Mouse (Mus musculus) embryonic fibroblast, embryonic 13.5 days (primary cell): ENCODE data around the gene Agtrap. TPM values are rescaled to one million over a fixed set of nuclear protein-coding genes. Genes with fewer than 3 reads are reported as not detected.

Source experiments
- H3K27ac ChIP-seq: 2 replicates; pipeline ENCODE4 v1.5.1; 2012; ENCODE audit warnings: low read length, control low read depth, inconsistent platforms; ENCODE audit not compliant: insufficient read depth
- H3K4me1 ChIP-seq: 2 replicates; pipeline ENCODE4 v1.6.1; 2011; ENCODE audit warnings: low read length; ENCODE audit not compliant: control insufficient read depth, insufficient read depth
- H3K4me3 ChIP-seq: 2 replicates; pipeline ENCODE4 v1.5.1; 2011; ENCODE audit warnings: mild to moderate bottlenecking, control low read depth, low read length; ENCODE audit not compliant: insufficient read depth
- CTCF ChIP-seq: IDR thresholded peaks from 2 replicates; pipeline ENCODE4 v1.5.1; 2011; ENCODE audit warnings: mild to moderate bottlenecking, control low read depth, low read length, moderate library complexity, borderline replicate concordance; ENCODE audit not compliant: insufficient read depth
- POLR2A ChIP-seq: IDR thresholded peaks from 2 replicates; pipeline ENCODE4 v1.6.1; 2011; ENCODE audit warnings: low read depth, mild to moderate bottlenecking, control low read depth, low read length, moderate library complexity
- polyA plus RNA-seq: library from polyadenylated mRNA; stranded (reverse); fragments of >200 nt; gene quantifications from 2 replicates; pipeline ENCODE4 v1.2.4, GENCODE M21; 2011; ENCODE audit warnings: low read depth; ENCODE audit not compliant: missing spikeins, insufficient read length

Agtrap gene
- polyA plus RNA-seq, 1 experiment = 17.2 TPM

DNA sequence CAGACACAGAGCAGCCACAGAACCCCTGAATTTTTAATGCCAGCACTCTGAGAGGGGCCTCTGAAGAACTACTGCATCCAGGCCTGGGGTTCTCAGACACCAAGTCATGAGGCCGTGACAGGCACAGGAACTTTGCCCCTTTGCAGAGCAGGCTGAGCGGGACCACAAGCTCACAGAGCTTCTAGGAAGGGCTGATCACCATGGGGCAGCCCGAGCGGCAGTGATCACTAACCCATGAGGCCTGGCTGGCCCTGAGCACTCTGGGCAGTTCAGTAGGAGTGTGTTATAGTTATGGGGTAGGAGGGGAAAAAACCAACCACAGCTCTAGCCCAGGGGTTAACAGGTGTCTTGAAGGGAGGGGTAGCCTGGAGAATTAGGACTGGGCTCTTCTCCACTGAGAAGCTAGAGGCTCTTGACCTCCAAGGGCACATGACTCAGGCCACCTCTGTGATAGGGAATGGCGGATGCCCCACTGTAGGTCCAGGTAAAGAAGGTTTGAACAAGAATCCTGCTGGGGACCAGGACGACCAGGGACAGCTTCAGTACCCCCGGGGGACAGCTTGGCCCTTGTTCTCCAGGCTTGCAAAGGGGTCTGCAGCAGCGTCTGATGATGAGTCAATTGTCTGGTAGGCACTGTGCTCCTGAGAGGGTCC is 7.8 kb downstream of the Agtrap start:
- no peak for TF ChIP-seq POLR2A
- TF ChIP-seq CTCF = no peak

DNA sequence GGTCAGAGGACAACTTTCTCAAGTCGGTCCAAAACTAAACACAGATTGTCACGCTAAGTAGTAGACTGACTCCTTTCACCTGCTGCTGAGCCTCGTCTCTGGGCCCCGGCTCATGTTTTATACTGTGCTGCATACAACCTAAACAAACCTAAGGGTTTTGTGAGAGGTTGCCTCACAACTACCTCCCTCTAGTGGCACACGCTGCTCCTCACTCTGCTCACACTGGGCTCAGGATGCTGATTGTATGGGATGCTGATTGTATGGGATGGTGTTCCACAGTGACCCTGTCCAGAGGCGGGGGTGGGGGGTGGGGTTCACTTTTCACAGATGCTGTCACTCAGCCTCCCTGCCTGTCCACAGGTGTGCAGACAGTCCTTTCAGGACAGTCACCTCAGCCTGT is 8.6 kb downstream of the Agtrap start:
- no peak overlapping the region for H3K4me3 ChIP-seq
- TF ChIP-seq POLR2A = no peak
- peak; percentile 63; the same call in 1 of the 2 replicates for TF ChIP-seq CTCF
- H3K4me1 ChIP-seq = no peaks in the 10 kb centered on the region
- H3K27ac ChIP-seq = no peak overlapping the region

More for the DNA sequence above, 7.8 kb downstream of the Agtrap start:
- H3K4me3 ChIP-seq = no peak overlapping the region
- no peak overlapping the region for H3K27ac ChIP-seq
- no peaks in the 10 kb centered on the region for H3K4me1 ChIP-seq

DNA sequence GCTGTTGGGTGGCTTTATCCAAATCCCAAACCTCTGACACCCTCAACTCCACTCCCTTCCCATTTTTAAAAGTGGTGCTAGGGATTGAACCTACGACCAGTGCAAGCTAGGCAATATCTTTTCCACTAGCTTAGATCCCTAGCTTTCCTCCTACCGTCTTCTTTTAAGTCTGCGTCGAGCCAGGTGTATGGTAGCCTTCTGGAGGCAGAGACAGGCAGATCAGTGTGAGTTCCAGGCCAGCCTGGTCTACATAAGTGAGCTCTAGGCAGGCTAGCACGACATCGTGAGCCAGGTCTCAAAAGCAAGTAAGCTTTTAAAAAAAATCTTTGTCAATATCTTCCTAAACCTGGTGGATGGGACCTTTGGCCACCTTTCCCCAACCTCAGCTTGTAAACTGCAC is 11.9 kb downstream of the Agtrap start:
- Histone ChIP-seq H3K4me3 (no peak overlapping the region), H3K4me1 (no peaks in the 10 kb centered on the region), H3K27ac (no peak overlapping the region)
- no peak for TF ChIP-seq POLR2A
- no peak for TF ChIP-seq CTCF

DNA sequence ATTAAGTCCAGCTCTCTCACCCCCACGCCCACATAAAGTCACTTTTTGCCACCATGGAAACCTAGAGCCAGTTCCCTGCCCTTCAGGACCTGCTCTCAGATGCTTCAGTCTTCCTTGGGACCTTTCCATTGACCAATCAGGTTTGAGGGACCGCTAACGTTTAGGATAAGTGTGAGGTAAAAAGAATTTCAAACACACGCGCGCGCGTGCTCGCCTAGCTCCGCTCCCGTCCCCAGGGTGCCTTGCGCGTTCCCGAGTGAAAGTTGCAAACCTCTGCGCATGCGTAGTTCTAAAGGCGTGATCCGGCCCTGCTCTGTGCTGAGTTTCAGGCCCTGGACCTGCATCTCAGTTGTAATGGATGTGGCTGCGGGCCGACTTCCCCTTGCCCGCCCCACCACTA is 12.6 kb downstream of the Agtrap start:
- Histone ChIP-seq H3K4me3 (no peak overlapping the region), H3K4me1 (no peaks in the 10 kb centered on the region), H3K27ac (no peak overlapping the region)
- TF ChIP-seq POLR2A = peak; percentile 53
- TF ChIP-seq CTCF = no peak

DNA sequence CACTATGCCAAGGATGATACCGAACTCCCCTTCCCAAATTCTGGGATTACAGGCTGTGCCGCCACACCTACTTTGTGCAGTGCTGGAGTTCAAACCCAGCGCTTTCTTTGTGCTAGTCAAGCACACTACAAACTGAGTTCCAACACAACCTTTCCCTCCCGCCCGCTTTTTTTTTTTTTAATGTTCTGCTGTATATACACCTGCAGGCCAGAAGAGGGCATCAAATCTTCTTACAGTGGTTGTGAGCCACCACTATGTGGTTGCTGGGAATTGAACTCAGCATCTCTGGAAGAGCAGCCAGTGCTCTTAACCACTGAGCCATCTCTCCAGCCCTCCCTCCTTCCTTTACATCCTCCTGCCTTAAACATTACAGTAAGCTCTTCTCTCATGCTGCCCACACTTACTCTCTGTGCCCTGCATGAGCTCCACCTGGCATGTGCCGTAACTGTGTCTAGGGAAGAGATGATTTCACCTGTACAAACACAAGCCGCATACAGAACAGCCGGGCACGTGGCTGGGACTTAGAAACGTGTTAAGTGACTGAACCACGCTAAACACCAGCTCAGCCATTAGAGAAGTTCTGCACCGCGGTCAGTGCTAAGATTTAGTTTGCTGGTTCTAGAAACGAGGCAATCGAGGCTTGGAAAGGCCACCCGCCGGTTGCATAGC is 13.2 kb downstream of the Agtrap start:
- TF ChIP-seq POLR2A = no peak
- no peak for TF ChIP-seq CTCF
- H3K4me1 ChIP-seq = no peaks in the 10 kb centered on the region
- H3K27ac ChIP-seq = no peak overlapping the region
- no peak overlapping the region for H3K4me3 ChIP-seq

DNA sequence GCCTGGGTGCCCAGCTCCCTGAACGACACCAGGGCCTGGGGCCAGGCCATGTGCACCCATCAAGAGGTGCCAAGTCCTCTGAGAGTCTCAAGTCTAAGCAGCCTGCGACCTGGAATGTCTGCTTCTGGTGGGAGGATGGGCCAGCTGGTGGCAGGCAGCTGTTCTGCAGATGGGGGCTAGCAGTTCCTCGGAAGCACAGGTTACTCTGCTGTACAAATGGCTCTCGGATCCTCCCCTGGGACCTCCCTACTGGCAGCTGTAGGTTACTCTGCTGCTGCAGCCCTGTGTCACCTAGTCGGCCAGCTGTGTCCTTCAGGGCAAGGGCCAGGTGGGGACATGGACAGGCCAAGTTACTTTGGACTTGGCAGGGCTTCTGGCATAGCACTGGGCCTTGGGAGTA is 16.3 kb downstream of the Agtrap start:
- no peaks in the 10 kb centered on the region; the same call in 1 of the 2 replicates for H3K4me1 ChIP-seq
- TF ChIP-seq POLR2A (no peak), CTCF (no peak)
- no peak overlapping the region for H3K4me3 ChIP-seq
- no peak overlapping the region for H3K27ac ChIP-seq

DNA sequence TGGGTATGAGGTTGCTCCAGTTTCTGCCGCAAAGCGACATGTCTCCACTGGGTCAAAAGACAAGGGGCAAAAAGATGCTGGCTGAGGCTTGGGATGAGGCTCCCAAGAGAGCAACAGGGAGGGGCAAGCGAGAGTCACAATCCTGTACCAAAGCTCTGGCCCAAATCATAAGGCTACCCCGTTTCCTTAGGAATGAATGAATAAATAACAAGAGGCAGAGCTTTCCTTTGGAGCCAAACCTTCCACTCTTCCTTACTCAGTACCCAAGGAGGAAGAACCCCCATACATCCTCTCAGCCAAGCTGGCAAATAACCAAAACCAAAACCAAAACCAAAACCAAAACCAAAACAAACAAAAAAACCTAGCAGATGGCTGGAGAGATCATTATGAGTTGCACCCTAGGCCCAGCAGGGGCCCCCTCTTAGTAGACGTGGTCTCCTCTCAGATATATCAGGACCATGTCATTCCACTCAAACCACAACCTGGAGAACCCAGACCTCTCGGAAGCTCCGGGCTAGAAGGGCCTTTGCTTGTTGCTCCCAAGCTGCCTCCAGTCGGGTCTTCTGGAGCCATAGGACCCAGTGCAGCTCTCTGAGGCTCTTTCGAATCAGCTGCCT is 18.1 kb downstream of the Agtrap start:
- Histone ChIP-seq H3K27ac (no peak overlapping the region), H3K4me3 (no peak overlapping the region), H3K4me1 (no peaks in the 10 kb centered on the region; the same call in 1 of the 2 replicates)
- no peak for TF ChIP-seq POLR2A
- TF ChIP-seq CTCF = no peak

DNA sequence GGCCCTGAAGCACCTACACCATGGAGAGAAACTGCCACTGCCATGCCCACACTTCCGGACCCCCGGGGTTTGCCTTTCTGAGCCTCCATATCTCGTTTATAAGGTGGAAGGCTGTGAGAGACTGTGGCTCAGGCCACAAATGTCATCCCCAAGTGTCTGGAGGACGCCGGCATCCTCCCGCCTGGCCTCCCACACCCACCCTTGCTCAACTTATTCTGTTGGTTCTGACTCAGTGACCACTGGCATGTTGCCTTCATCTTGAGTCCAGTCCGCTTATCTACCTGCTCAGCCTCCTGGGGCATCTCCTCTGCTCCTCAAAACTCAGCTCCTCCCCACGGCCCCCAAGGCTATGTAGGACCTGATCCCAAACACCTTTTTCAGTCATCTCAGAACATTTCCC is 20.5 kb downstream of the Agtrap start:
- TF ChIP-seq POLR2A (no peak), CTCF (no peak)

DNA sequence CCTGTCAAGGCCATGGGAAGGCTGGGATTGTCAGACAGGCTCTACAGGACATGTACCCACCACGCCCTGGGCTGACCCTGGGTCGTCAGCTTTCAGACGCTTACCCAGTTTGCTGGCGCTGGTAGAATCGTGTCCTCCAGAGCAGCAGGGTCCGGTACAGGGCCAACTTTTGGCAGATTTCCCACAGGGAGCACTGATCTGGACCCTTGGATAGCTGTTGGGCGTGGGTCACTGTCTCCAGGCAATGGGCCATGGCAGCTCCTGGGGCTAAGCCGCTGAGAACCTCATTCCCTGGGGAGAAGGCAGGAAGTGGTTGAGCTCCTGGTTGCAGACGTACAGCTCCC is 21.5 kb downstream of the Agtrap start:
- Histone ChIP-seq H3K4me3 (no peak overlapping the region), H3K27ac (no peak overlapping the region), H3K4me1 (no peaks in the 10 kb centered on the region; the same call in 1 of the 2 replicates)
- no peak for TF ChIP-seq CTCF
- TF ChIP-seq POLR2A = no peak

More for the DNA sequence above, 20.5 kb downstream of the Agtrap start:
- no peak overlapping the region for H3K4me3 ChIP-seq
- no peaks in the 10 kb centered on the region; the same call in 1 of the 2 replicates for H3K4me1 ChIP-seq
- no peak overlapping the region for H3K27ac ChIP-seq
